Mouse (Mus musculus) embryo, embryonic 10 days (tissue): Measurements from ENCODE around the gene Ntn5.

Source experiments
- DNase-seq: peaks from one replicate; pipeline ENCODE4 v3.0.0-alpha.2; 2015; ENCODE audit warnings: low spot score

The Ntn5 gene

GRCm38 (mm10) chr7:45712022-45712757 lies 28.4 kb downstream of the Ntn5 start:
- DNase-seq, result no peak

- DNase-seq, result no peak
These were observed 29.6 kb downstream of the Ntn5 start for GRCm38 (mm10) chr7:45713396-45713795.

- DNase-seq, result no peak
These were observed 30.2 kb downstream of the Ntn5 start for GRCm38 (mm10) chr7:45713881-45714520.

GRCm38 (mm10) chr7:45714630-45715089 lies 30.8 kb downstream of the Ntn5 start:
- no peak for DNase-seq

GRCm38 (mm10) chr7:45715090-45715708 lies 31.4 kb downstream of the Ntn5 start, which contains the start of gene Rpl18:
Rpl18 (plus strand) TSS chr7:45715457.
- DNase-seq, result peak; percentile 97

- no peak for DNase-seq
These were observed 32.1 kb downstream of the Ntn5 start for GRCm38 (mm10) chr7:45715741-45716459.

GRCm38 (mm10) chr7:45716460-45716857 lies 32.6 kb downstream of the Ntn5 start:
- no peak for DNase-seq

GRCm38 (mm10) chr7:45716952-45717917 lies 33.4 kb downstream of the Ntn5 start:
- no peak for DNase-seq

GRCm38 (mm10) chr7:45717918-45718297 lies 34.1 kb downstream of the Ntn5 start, which contains the start of gene Sphk2:
Sphk2 (minus strand) TSS chr7:45718002.
- DNase-seq, result peak; percentile 100

GRCm38 (mm10) chr7:45718331-45718730 lies 34.5 kb downstream of the Ntn5 start:
- DNase-seq, result peak; percentile 37

GRCm38 (mm10) chr7:45719180-45719579 lies 35.4 kb downstream of the Ntn5 start:
- DNase-seq, result no peak

- no peak for DNase-seq
These were observed 36.1 kb downstream of the Ntn5 start for GRCm38 (mm10) chr7:45719738-45720412.

- DNase-seq, result no peak
These were observed 36.8 kb downstream of the Ntn5 start, which contains the start of gene Fam83e for GRCm38 (mm10) chr7:45720413-45721233. Fam83e (plus strand) TSS chr7:45721212.

GRCm38 (mm10) chr7:45721234-45721571 lies 37.4 kb downstream of the Ntn5 start:
- no peak for DNase-seq

GRCm38 (mm10) chr7:45721642-45722347 lies 38.0 kb downstream of the Ntn5 start:
- DNase-seq, result no peak

GRCm38 (mm10) chr7:45722348-45722713 lies 38.5 kb downstream of the Ntn5 start:
- no peak for DNase-seq

GRCm38 (mm10) chr7:45723301-45723700 lies 39.5 kb downstream of the Ntn5 start:
- no peak for DNase-seq

- DNase-seq, result no peak
These were observed 40.0 kb downstream of the Ntn5 start for GRCm38 (mm10) chr7:45723781-45724180.

GRCm38 (mm10) chr7:45725151-45725550 lies 41.3 kb downstream of the Ntn5 start:
- no peak for DNase-seq
